Mouse (Mus musculus) thymus, adult 2 months (tissue): ENCODE measurements around the gene Ylpm1. TPM values are rescaled to one million over a fixed set of nuclear protein-coding genes. Genes with fewer than 3 reads are reported as not detected.

ENCODE experiments used
- DNase-seq: peaks from one replicate; pipeline ENCODE4 v3.0.0; 2021
- H3K27ac ChIP-seq: fragments of 200-500 bp; 2 replicates; pipeline ENCODE4 v1.5.1; 2012; ENCODE audit warnings: low read length, control low read depth; ENCODE audit not compliant: control insufficient read depth, insufficient read depth
- H3K27me3 ChIP-seq: fragments of 200-500 bp; 2 replicates; pipeline ENCODE4 v1.6.1; 2012; ENCODE audit warnings: mild to moderate bottlenecking, low read length, moderate library complexity, mixed read lengths; ENCODE audit not compliant: control insufficient read depth, insufficient read depth
- H3K36me3 ChIP-seq: fragments of 200-500 bp; 2 replicates; pipeline ENCODE4 v1.6.1; 2012; ENCODE audit warnings: mild to moderate bottlenecking, low read length, moderate library complexity; ENCODE audit not compliant: control insufficient read depth, insufficient read depth
- H3K4me1 ChIP-seq: fragments of 200-500 bp; replicated peaks from 2 replicates; pipeline ENCODE4 v1.6.1; 2012; ENCODE audit warnings: low read length; ENCODE audit not compliant: control insufficient read depth, insufficient read depth
- H3K4me3 ChIP-seq: fragments of 200-500 bp; 2 replicates; pipeline ENCODE4 v1.5.1; 2012; ENCODE audit warnings: mild to moderate bottlenecking, low read length, control low read depth, moderate library complexity; ENCODE audit not compliant: control insufficient read depth, insufficient read depth
- CTCF ChIP-seq: fragments of 200-500 bp; IDR thresholded peaks from 2 replicates; pipeline ENCODE4 v1.5.1; 2012; ENCODE audit warnings: mild to moderate bottlenecking, control low read depth, low read length, moderate library complexity, borderline replicate concordance; ENCODE audit not compliant: control insufficient read depth, poor library complexity, insufficient read depth; ENCODE audit errors: extremely low read depth
- POLR2A ChIP-seq: fragments of 200-500 bp; IDR thresholded peaks from 2 replicates; pipeline ENCODE4 v1.6.1; 2012; ENCODE audit warnings: mild to moderate bottlenecking, low read length, control low read depth, moderate library complexity; ENCODE audit not compliant: control insufficient read depth, poor library complexity, insufficient read depth; ENCODE audit errors: extremely low read depth
- WGBS: fragments of 180-500 bp; shearing (Covaris S2); methylation state at CpG from one replicate; pipeline ENCODE4 v1.1.7; 2018; 5-methylcytosine and 5-hydroxymethylcytosine counted together
- polyA plus RNA-seq: library from polyadenylated mRNA; depleted of rRNA; stranded (reverse); fragments of >200 nt; gene quantifications from 2 replicates; pipeline ENCODE4 v1.2.3, GENCODE M21; 2012

Gene Ylpm1
- polyA plus RNA-seq, 1 experiment: 32.1 TPM

DNA sequence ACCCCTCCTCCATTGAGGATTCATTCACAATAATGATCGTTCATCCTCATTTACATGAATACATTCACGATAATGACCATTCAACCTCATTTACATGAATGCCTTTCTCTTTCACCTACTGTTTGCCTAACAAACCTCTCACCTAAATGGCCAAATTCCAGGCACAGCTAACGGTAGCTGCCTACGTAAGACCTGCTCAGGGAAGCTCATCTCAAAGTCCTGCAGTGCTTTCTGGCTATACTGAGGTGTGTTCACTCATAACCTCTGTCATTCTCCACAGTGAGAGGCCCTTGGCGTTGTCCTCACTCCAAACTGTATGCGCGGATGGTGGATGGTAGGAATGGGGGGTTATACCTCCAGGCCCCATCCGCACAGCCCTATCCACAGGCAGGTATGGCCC is 108.7 kb downstream of the Ylpm1 start:
- Histone ChIP-seq H3K27ac (no peak overlapping the region), H3K4me3 (no peak overlapping the region), H3K27me3 (no peaks in the 10 kb centered on the region), H3K36me3 (no peaks in the 10 kb centered on the region), H3K4me1 (peaks cover 7% of the 10 kb centered on the region)
- WGBS: 97% methylated on average over 8 of the region's 8 CpGs
- TF ChIP-seq POLR2A (no peak), CTCF (no peak)
- no peak for DNase-seq

DNA sequence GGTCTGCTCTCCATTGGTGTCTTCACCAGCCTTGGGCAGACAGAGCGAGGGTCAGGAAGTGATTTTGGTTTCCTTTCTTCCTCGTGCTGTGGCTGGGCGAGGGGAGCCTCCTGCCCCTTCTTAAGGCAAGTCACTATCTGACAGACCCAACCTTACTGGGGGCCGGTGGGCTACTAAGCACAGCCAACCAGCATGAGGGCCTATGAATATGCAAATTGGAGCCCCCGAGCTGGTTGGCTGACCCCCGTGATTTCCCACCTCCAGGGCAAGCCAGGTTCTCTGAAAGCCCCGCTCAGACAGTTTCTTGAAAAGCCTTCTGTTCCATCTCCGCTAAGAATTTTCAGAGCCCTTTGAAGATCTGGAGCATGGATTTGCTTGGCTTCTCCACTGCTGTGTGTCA is 110.2 kb downstream of the Ylpm1 start:
- WGBS: 10% methylated on average over 8 of the region's 8 CpGs
- Histone ChIP-seq H3K27ac (no peak overlapping the region), H3K4me3 (no peak overlapping the region), H3K4me1 (peaks cover 13% of the 10 kb centered on the region), H3K27me3 (no peaks in the 10 kb centered on the region), H3K36me3 (no peaks in the 10 kb centered on the region)
- DNase-seq: no peak
- TF ChIP-seq POLR2A (no peak), CTCF (no peak)

DNA sequence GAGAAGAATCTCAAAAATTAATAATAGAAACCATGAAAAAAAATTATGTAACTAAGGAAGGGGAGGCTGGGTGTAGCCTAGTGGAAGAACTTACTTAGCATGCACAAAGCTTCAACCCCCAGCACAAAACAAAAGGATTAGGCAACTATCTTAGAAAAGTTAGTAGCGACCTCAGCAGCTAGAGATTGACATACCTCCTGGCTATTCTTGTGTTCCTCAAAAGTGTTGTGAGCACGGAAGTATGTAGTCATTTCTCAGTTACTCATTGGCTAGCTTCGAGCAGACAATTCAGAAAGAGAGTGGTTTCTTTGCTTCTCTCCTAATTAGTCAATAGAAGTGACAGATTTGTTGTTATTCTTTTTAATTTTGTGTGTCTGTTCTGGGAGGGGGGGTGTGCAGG is 112.5 kb downstream of the Ylpm1 start:
- 86% methylated on average over 3 of the region's 3 CpGs for WGBS
- DNase-seq: no peak
- Histone ChIP-seq H3K4me3 (no peak overlapping the region), H3K27me3 (no peaks in the 10 kb centered on the region), H3K36me3 (no peaks in the 10 kb centered on the region), H3K4me1 (peaks cover 19% of the 10 kb centered on the region), H3K27ac (no peak overlapping the region)
- TF ChIP-seq CTCF (no peak), POLR2A (no peak)

DNA sequence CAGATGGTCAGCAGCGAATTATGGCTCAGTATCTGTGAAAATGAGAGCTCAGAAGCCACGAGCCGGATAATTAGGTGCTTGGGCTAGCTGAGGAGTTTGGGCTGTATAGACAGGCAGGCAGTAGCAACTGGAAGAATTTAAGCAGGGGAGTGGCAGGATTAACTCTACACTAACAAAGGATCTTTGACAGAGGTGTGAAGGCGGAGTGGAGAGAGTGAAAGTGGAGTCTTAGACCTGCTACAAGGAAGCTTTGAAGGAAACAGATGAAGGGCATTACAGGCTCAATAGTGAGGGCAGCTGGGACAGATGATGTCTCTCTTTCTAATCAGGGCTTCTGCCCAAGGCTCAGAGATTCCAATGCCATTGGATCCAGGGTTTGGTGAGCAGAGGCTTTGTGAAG is 113.3 kb downstream of the Ylpm1 start:
- no peak overlapping the region for H3K4me3 ChIP-seq
- 92% methylated on average over 4 of the region's 4 CpGs for WGBS
- TF ChIP-seq POLR2A (no peak), CTCF (no peak)
- H3K27me3 ChIP-seq: no peaks in the 10 kb centered on the region
- peaks cover 19% of the 10 kb centered on the region for H3K4me1 ChIP-seq
- no peak overlapping the region for H3K27ac ChIP-seq
- DNase-seq: no peak
- no peaks in the 10 kb centered on the region for H3K36me3 ChIP-seq

DNA sequence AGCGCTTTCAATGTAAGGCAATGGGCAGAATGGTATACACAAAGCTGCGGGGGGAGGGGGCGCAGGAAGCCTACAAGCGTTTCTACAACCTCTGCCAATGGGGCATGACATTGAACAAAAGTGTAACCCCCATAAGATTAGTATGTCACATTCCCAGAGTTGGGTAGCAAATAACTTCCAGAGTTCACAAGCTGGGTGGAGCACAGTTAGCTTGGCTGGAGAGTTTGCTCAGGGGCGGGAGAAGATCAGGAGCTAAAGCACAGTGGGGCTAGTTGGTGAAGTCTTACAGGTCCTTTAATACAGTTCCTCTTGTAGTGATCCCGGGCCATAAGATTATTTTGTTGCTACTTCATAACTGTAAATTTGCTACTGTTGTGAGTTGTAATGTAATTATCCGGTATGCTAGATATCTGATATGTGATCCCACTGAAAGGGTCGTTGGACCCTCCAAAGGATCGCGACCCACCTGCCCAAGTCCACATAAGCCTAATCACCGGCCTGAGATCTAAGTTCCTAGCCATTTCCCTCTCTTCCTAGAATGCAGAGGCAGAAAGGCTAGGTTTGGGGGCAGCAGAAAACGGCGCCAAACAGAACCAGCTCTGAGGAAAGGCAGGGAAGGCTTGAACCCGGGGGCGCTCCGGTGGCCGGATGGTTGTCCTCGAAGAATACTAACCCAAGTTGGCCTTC is 114.0 kb downstream of the Ylpm1 start:
- Histone ChIP-seq H3K36me3 (0 out of 2 replicates have a peak, but pooled peaks cover 1% of the 10 kb centered on the region), H3K4me1 (peaks cover 19% of the 10 kb centered on the region), H3K27me3 (no peaks in the 10 kb centered on the region), H3K4me3 (peak overlapping the region; percentile 91), H3K27ac (peak overlapping the region; percentile 21; the same call in 1 of the 2 replicates)
- WGBS: 13% methylated on average over 18 of the region's 18 CpGs
- peak; percentile 21 for DNase-seq
- no peak for TF ChIP-seq CTCF
- no peak for TF ChIP-seq POLR2A

DNA sequence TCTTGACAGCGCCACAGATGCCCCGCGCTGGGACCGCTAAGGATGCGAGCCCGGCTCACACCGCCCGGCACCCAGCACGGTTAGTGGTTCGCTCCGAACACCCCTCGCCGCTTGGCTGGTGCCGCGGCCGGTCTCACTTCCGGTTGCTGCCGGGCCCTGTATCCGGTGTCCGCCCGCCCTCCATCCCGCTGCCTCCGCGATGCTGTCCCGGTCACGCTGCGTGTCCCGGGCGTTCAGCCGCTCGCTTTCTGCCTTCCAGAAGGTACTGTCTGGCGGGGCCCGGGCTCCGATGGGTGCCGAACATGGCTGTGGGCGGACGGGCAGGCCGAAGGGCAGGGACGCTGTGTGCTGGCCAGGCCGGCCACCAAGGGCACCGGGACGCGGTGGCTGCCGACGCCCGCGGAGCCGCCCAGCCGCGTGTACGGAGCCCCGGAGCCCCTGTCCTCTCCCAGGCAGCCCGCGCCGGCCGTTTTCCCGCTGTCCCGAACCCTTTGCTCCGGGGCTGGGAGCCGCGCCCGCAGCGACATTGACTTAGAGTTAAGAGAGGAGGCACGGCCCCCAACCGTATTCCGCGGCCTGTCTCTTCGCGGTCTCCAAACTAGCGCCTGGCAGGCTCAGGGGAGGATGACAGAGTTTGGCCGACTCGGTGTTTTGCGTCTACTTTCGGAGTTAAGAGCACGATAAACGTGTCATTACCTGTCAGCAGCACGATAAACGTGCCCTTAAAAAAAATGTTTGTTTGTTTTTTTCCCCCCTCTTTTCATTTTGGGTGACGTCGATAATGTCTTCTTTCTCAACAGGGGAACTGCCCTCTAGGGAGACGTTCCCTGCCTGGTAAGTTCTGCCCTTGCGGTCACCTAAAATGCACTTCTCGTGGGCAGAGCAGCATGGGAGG is 114.8 kb downstream of the Ylpm1 start, which contains the start of the genes Prox2 and Dlst:
Gene Prox2, minus strand, starts transcription at position 62 of the 895 bp plus-strand sequence.
Gene Dlst, plus strand, starts transcription at position 136 of the 895 bp plus-strand sequence.
- TF ChIP-seq CTCF (peak; percentile 39; the same call in 1 of the 2 replicates), POLR2A (peak; percentile 53; the same call in 1 of the 2 replicates)
- Histone ChIP-seq H3K27ac (peak within 1 kb of the TSS; percentile 21), H3K36me3 (peaks cover 3% of the 10 kb centered on the region; the same call in 1 of the 2 replicates), H3K4me3 (peak within 1 kb of the TSS; percentile 91), H3K4me1 (peaks cover 19% of the 10 kb centered on the region), H3K27me3 (no peaks in the 10 kb centered on the region)
- DNase-seq: peak; percentile 87
- under 1% methylated on average over 83 of the region's 83 CpGs for WGBS
